Mouse (Mus musculus): ENCODE measurements around the gene Crlf1. TPM values are rescaled to one million over a fixed set of nuclear protein-coding genes. Genes with fewer than 3 reads are reported as not detected.

Crlf1 gene
- 0.57 TPM in 1 of 2 replicates, not detected in the other for total RNA-seq (2023)

GRCm38 (mm10) chr8:70492664-70493640, at the start of gene Crlf1:
TSS of gene Crlf1 (plus strand) at chr8:70493158.

GRCm38 (mm10) chr8:70476333-70477268, 16.4 kb upstream of the Crlf1 start, which contains the start of gene Klhl26:
TSS of gene Klhl26 (minus strand) at chr8:70476968.

GRCm38 (mm10) chr8:70486941-70487520, 5.9 kb upstream of the Crlf1 start, which contains the start of gene Tmem59l:
TSS of gene Tmem59l (minus strand) at chr8:70487358.

DNA sequence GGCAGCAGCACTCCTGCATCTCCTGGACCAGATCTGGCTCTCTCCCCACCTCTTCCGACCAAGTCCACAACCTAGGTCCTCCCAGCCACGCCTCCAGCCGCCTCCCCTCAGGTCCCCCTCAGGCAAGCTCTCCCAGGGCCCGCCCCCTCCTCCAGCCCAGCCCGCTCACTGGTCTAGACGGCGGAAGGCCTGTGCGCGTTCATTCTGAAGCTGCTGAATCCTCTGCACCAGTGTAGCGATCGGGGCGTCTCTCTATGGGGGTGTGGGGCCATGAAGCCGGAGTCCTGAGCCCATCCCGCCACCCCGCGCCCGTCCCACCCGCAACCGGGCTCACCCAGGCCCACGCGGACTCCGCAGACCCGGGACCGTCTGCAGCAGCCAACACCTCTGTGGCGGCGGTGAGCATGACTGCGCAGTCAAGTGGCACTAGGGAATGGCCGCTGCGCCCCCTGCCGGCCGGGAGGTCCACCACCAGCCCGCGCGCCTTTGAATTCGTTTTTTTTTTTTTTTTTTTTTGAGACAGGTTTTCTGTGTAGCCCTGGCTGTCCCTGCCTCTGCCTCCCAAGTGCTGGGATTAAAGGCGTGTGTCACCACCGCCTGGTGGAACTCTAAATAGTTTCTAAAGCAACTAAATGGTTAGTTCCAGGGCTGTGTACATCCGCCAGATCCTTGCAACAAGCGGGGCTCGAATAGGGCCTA, 13.5 kb downstream of the Crlf1 start, which contains the start of gene Rex1bd:
TSS of gene Rex1bd (minus strand) at position 425 of the 699 bp plus-strand sequence.

GRCm38 (mm10) chr8:70510228-70510915, 17.4 kb downstream of the Crlf1 start, which contains the start of gene Uba52:
TSS of gene Uba52 (minus strand) at chr8:70510801.

DNA sequence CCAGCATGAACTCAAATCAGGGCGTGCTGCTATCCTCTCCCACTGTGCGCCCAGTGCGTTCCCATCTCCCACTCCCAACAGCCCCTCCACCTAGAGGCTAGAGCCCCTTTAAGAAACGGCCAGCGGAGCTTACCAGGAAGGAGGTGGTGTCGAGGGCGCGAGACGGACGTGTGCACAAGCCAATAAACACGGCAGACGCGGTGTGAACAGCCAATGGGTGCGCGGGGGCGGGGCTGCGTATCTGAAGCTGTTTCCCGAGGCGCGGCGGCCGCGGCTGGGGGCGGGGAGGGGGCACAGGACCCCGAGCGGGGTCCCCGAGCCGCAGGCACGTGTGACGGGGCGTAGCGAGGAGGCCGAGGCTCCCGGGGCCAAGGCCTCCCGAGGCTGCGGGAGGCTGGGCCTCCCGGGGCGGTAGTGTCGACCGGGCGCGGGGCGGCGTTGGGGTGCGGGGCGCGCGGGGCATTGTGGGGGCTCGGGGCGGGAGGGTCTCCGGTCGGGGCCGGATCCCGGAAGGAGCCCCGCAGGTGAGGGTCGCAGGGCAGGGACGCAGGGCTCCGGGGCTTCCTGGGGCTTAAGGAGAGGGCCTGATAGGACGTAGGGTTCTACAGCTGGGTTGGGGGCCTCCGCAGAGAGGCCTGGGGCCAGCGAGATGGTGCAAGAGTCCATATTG, 34.7 kb downstream of the Crlf1 start, which contains the start of the genes Fkbp8 and Kxd1:
TSS of gene Fkbp8 (plus strand) at position 213 of the 670 bp plus-strand sequence.
TSS of gene Kxd1 (minus strand) at position 445 of the 670 bp plus-strand sequence.

DNA sequence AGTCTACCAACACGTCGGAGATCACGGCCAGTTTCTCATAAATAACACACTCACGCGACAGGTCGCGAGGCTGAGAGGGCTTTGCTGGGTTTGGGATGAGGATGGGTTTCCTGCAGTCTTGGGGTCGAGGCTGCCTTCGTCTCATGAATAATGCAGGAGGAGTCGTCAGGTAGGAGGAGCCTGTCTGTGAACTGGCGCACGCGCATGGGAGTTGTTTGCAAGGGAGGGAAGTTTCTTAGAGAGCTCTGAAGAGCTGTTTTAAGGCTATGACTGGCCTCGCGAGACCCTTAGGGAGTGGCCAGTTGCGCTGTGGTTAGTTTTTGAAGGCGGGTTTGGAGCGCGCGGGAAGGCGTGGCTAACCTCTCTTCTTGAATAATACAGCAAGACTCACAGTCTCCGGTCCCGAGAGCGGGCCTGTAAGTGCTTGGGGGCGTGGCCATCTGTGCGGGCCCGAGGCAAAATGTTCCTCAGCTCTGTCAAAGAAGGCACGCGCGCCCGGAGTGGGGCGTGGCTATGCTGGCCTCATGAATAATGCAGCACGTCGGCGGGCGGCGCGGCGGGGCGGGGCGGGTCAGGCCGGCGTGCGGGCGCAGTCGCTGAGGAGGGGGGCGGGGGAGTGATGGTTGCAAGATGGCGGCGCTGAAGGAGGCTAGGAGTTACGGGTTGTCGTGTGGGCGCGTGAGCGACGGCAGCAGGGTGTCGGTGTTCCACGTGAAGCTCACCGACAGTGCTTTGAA, 46.3 kb downstream of the Crlf1 start, which contains the start of gene Ell:
TSS of gene Ell (plus strand) at position 381 of the 737 bp plus-strand sequence.

Other genes starting within 250 kb of the Crlf1 start
- 7.0 and 8.6 TPM in 2 replicates for gene Homer3, start 210.3 kb upstream of the Crlf1 start, total RNA-seq (2023)
- gene Ddx49, start 190.7 kb upstream of the Crlf1 start, total RNA-seq (2023), result 25.3 and 36.1 TPM in 2 replicates
- gene Cope, start 190.6 kb upstream of the Crlf1 start, total RNA-seq (2023), result 80.2 and 91.6 TPM in 2 replicates
- gene Cers1, start 177.4 kb upstream of the Crlf1 start, total RNA-seq (2023), result not detected in 2 replicates
- gene Gdf1, start 163.3 kb upstream of the Crlf1 start, total RNA-seq (2023), result not detected in 2 replicates
- 47.2 and 53.6 TPM in 2 replicates for gene Upf1, start 139.9 kb upstream of the Crlf1 start, total RNA-seq (2023)
- 0.19 TPM in 1 of 2 replicates, not detected in the other for gene Comp, start 119.6 kb upstream of the Crlf1 start, total RNA-seq (2023)
- gene Crtc1, start 53.6 kb upstream of the Crlf1 start, total RNA-seq (2023), result 3.2 and 9.3 TPM in 2 replicates
- gene Klhl26, start 16.2 kb upstream of the Crlf1 start, total RNA-seq (2023), result 1.6 and 1.9 TPM in 2 replicates
- gene Tmem59l, start 5.8 kb upstream of the Crlf1 start, total RNA-seq (2023), result not detected in 2 replicates
- 28.1 and 40.0 TPM in 2 replicates for gene Rex1bd, start 13.6 kb downstream of the Crlf1 start, total RNA-seq (2023)
- gene Uba52, start 17.6 kb downstream of the Crlf1 start, total RNA-seq (2023), result 559 and 837 TPM in 2 replicates
- gene Fkbp8, start 34.6 kb downstream of the Crlf1 start, total RNA-seq (2023), result 162 and 198 TPM in 2 replicates
- gene Kxd1, start 34.8 kb downstream of the Crlf1 start, total RNA-seq (2023), result 29.8 and 33.9 TPM in 2 replicates
- 64.2 and 80.9 TPM in 2 replicates for gene Ell, start 46.3 kb downstream of the Crlf1 start, total RNA-seq (2023)
- 36.8 and 37.0 TPM in 2 replicates for gene Isyna1, start 101.2 kb downstream of the Crlf1 start, total RNA-seq (2023)
- gene Ssbp4, start 115.7 kb downstream of the Crlf1 start, total RNA-seq (2023), result 61.1 and 64.5 TPM in 2 replicates
- 118 and 126 TPM in 2 replicates for gene Lrrc25, start 123.0 kb downstream of the Crlf1 start, total RNA-seq (2023)
- gene Gdf15, start 139.3 kb downstream of the Crlf1 start, total RNA-seq (2023), result 0.66 TPM in 2 replicates
- 1.2 and 3.4 TPM in 2 replicates for gene Pgpep1, start 167.2 kb downstream of the Crlf1 start, total RNA-seq (2023)
- 33.3 and 36.4 TPM in 2 replicates for gene Lsm4, start 180.1 kb downstream of the Crlf1 start, total RNA-seq (2023)
- gene Jund, start 205.8 kb downstream of the Crlf1 start, total RNA-seq (2023), result 770 and 908 TPM in 2 replicates
- 2.7 and 3.1 TPM in 2 replicates for gene Iqcn, start 210.3 kb downstream of the Crlf1 start, total RNA-seq (2023)
- 0.39 TPM in 1 of 2 replicates, not detected in the other for gene Gm3336, start 225.4 kb downstream of the Crlf1 start, total RNA-seq (2023)
- 0.41 and 0.51 TPM in 2 replicates for gene Pde4c, start 230.6 kb downstream of the Crlf1 start, total RNA-seq (2023)